Mouse (Mus musculus) lung, embryonic 16.5 days (tissue): ENCODE results near the gene Poc1b. TPM values are rescaled to one million over a fixed set of nuclear protein-coding genes. Genes with fewer than 3 reads are reported as not detected.

ENCODE experiments used
- ATAC-seq: fragments of 200-750 bp; cut with Nextera tagmentation; 2 replicates; pipeline ENCODE4 v1.8.0; 2017; ENCODE audit warnings: low read depth, mild to moderate bottlenecking, moderate library complexity
- H3K27ac ChIP-seq: fragments of 300-500 bp; sonication (generic); 2 replicates; pipeline ENCODE4 v1.5.1; 2014; ENCODE audit warnings: mild to moderate bottlenecking, control low read depth, low read length
- H3K27me3 ChIP-seq: fragments of 300-500 bp; sonication (generic); 2 replicates; pipeline ENCODE4 v1.6.1; 2014; ENCODE audit warnings: low read depth, low read length, mixed read lengths; ENCODE audit not compliant: control insufficient read depth, insufficient read depth
- H3K36me3 ChIP-seq: fragments of 300-500 bp; sonication (generic); 2 replicates; pipeline ENCODE4 v1.6.1; 2014; ENCODE audit warnings: low read length; ENCODE audit not compliant: control insufficient read depth, insufficient read depth
- H3K4me1 ChIP-seq: fragments of 300-500 bp; sonication (generic); replicated peaks from 2 replicates; pipeline ENCODE4 v1.6.1; 2014; ENCODE audit warnings: low read length, mixed read lengths; ENCODE audit not compliant: control insufficient read depth, insufficient read depth
- H3K4me2 ChIP-seq: fragments of 300-500 bp; sonication (generic); 2 replicates; pipeline ENCODE4 v1.6.1; 2014; ENCODE audit warnings: low read depth, low read length, control low read depth
- H3K4me3 ChIP-seq: fragments of 300-500 bp; sonication (generic); 2 replicates; pipeline ENCODE4 v1.5.1; 2014; ENCODE audit warnings: mild to moderate bottlenecking, low read length, control low read depth
- H3K9ac ChIP-seq: fragments of 300-500 bp; sonication (generic); 2 replicates; pipeline ENCODE4 v1.6.1; 2014; ENCODE audit warnings: low read length, control low read depth
- H3K9me3 ChIP-seq: fragments of 300-500 bp; sonication (generic); 2 replicates; pipeline ENCODE4 v1.6.1; 2016; ENCODE audit warnings: low read length; ENCODE audit not compliant: control insufficient read depth
- WGBS: fragments of 180-500 bp; shearing (Covaris S2); extraction: QIAGEN DNeasy Blood & Tissue Kit; methylation state at CpG from one replicate; pipeline ENCODE4 v1.1.7; 2014; 5-methylcytosine and 5-hydroxymethylcytosine counted together
- polyA plus RNA-seq: library from polyadenylated mRNA; unstranded; fragments of >200 nt; fragmentation: Nextera tagmentation; extraction: Ambion mirVana; gene quantifications from 2 replicates; pipeline ENCODE4 v1.2.1, GENCODE M21; 2015

Gene Poc1b
- polyA plus RNA-seq = 17.3 and 22.7 TPM in 2 replicates

- peaks cover 21% of the 10 kb centered on the region for H3K36me3 ChIP-seq
- ATAC-seq = peak; percentile 93
- H3K4me1 ChIP-seq = peaks cover 16% of the 10 kb centered on the region
- WGBS = 0% methylated on average over 105 of the region's 106 CpGs
- peaks cover 6% of the 10 kb centered on the region; the same call in 1 of the 2 replicates for H3K9me3 ChIP-seq
- no peaks in the 10 kb centered on the region for H3K27me3 ChIP-seq
- peak within 1 kb of the TSS; percentile 97 for H3K4me2 ChIP-seq
- H3K9ac ChIP-seq = peak within 1 kb of the TSS; percentile 96
- H3K27ac ChIP-seq = peak within 1 kb of the TSS; percentile 89
- peak within 1 kb of the TSS; percentile 99 for H3K4me3 ChIP-seq
Observed at GRCm38 (mm10) chr10:99106703-99107631, at the start of gene Poc1b. Gene Poc1b (plus strand): TSS chr10:99107036.

GRCm38 (mm10) chr10:99060588-99060987, 46.2 kb upstream of the Poc1b start:
- no peak overlapping the region for H3K4me2 ChIP-seq
- 74% methylated on average over 7 of the region's 7 CpGs for WGBS

GRCm38 (mm10) chr10:99061418-99061817, 45.4 kb upstream of the Poc1b start:
- Histone ChIP-seq H3K27me3 (no peaks in the 10 kb centered on the region), H3K9me3 (no peaks in the 10 kb centered on the region), H3K9ac (no peak overlapping the region), H3K4me3 (no peak overlapping the region), H3K36me3 (no peaks in the 10 kb centered on the region), H3K27ac (no peak overlapping the region), H3K4me1 (no peaks in the 10 kb centered on the region), H3K4me2 (no peak overlapping the region)
- no peak for ATAC-seq
- WGBS = 86% methylated on average over 10 of the region's 10 CpGs

More at GRCm38 (mm10) chr10:99060588-99060987, 46.2 kb upstream of the Poc1b start:
- ATAC-seq = no peak
- no peaks in the 10 kb centered on the region for H3K4me1 ChIP-seq
- no peak overlapping the region for H3K4me3 ChIP-seq
- no peaks in the 10 kb centered on the region for H3K9me3 ChIP-seq
- H3K36me3 ChIP-seq = no peaks in the 10 kb centered on the region
- no peak overlapping the region for H3K9ac ChIP-seq
- no peak overlapping the region for H3K27ac ChIP-seq
- no peaks in the 10 kb centered on the region for H3K27me3 ChIP-seq

GRCm38 (mm10) chr10:99062546-99062945, 44.3 kb upstream of the Poc1b start:
- Histone ChIP-seq H3K36me3 (no peaks in the 10 kb centered on the region), H3K4me2 (no peak overlapping the region), H3K27me3 (no peaks in the 10 kb centered on the region), H3K9me3 (no peaks in the 10 kb centered on the region), H3K4me1 (no peaks in the 10 kb centered on the region), H3K9ac (no peak overlapping the region), H3K27ac (no peak overlapping the region), H3K4me3 (no peak overlapping the region)
- ATAC-seq = no peak
- 68% methylated on average over 5 of the region's 5 CpGs for WGBS

- no peak overlapping the region for H3K9ac ChIP-seq
- no peak overlapping the region for H3K27ac ChIP-seq
- H3K4me2 ChIP-seq = no peak overlapping the region
- H3K9me3 ChIP-seq = no peaks in the 10 kb centered on the region
- H3K4me1 ChIP-seq = no peaks in the 10 kb centered on the region
- H3K36me3 ChIP-seq = no peaks in the 10 kb centered on the region
- no peak overlapping the region for H3K4me3 ChIP-seq
- H3K27me3 ChIP-seq = no peaks in the 10 kb centered on the region
- ATAC-seq = no peak
- 79% methylated on average over 18 of the region's 18 CpGs for WGBS
Observed at GRCm38 (mm10) chr10:99076113-99076895, 30.5 kb upstream of the Poc1b start.

- Histone ChIP-seq H3K4me1 (no peaks in the 10 kb centered on the region), H3K27me3 (no peaks in the 10 kb centered on the region), H3K27ac (no peak overlapping the region), H3K36me3 (no peaks in the 10 kb centered on the region), H3K9me3 (no peaks in the 10 kb centered on the region), H3K9ac (no peak overlapping the region), H3K4me2 (no peak overlapping the region), H3K4me3 (no peak overlapping the region)
- no peak for ATAC-seq
- 61% methylated on average over 2 of the region's 2 CpGs for WGBS
Observed at GRCm38 (mm10) chr10:99078621-99079020, 28.2 kb upstream of the Poc1b start.

- no peak overlapping the region for H3K4me3 ChIP-seq
- no peak overlapping the region for H3K4me2 ChIP-seq
- 80% methylated on average over 10 of the region's 10 CpGs for WGBS
Observed at GRCm38 (mm10) chr10:99081569-99081990, 25.3 kb upstream of the Poc1b start.

GRCm38 (mm10) chr10:99083431-99084003, 23.3 kb upstream of the Poc1b start:
- ATAC-seq = peak; percentile 52; the same call in 1 of the 2 replicates
- H3K36me3 ChIP-seq = no peaks in the 10 kb centered on the region
- H3K4me3 ChIP-seq = no peak overlapping the region
- peaks cover 3% of the 10 kb centered on the region; the same call in 1 of the 2 replicates for H3K4me1 ChIP-seq
- no peak overlapping the region for H3K27ac ChIP-seq
- no peak overlapping the region for H3K9ac ChIP-seq
- no peaks in the 10 kb centered on the region for H3K27me3 ChIP-seq
- H3K9me3 ChIP-seq = no peaks in the 10 kb centered on the region
- WGBS = 76% methylated on average over 14 of the region's 14 CpGs
- H3K4me2 ChIP-seq = no peak overlapping the region

More at GRCm38 (mm10) chr10:99081569-99081990, 25.3 kb upstream of the Poc1b start:
- Histone ChIP-seq H3K9ac (no peak overlapping the region), H3K9me3 (no peaks in the 10 kb centered on the region), H3K27me3 (no peaks in the 10 kb centered on the region), H3K27ac (no peak overlapping the region), H3K4me1 (peaks cover 3% of the 10 kb centered on the region; the same call in 1 of the 2 replicates), H3K36me3 (no peaks in the 10 kb centered on the region)
- no peak for ATAC-seq
